Mouse (Mus musculus): ENCODE data around the gene Gosr2. TPM values are rescaled to one million over a fixed set of nuclear protein-coding genes. Genes with fewer than 3 reads are reported as not detected.
A peak's percentile ranks its signal among the peaks of the same experiment; 100 is the strongest.

Gene Gosr2
- polyA plus RNA-seq, 1 experiment from 2014 or later: 103 TPM

- Histone ChIP-seq H3K9ac (no peak overlapping the region), H3K4me3 (no peak overlapping the region), H3K4me1 (peaks cover 12% of the 10 kb centered on the region), H3K9me3 (no peaks in the 10 kb centered on the region), H3K27ac (no peak overlapping the region), H3K36me3 (no peaks in the 10 kb centered on the region), H3K27me3 (no peaks in the 10 kb centered on the region), H3K4me2 (replicated peaks) (no peak overlapping the region)
- ATAC-seq (ENCODE audit: low FRiP score, low read depth): no peak
- 80% methylated on average over 5 of the region's 5 CpGs for WGBS
Observed at GRCm38 (mm10) chr11:103719436-103719835, 21.7 kb upstream of the Gosr2 start.

GRCm38 (mm10) chr11:103716971-103717370 is 19.3 kb upstream of the Gosr2 start:
- no peak overlapping the region for H3K4me2 ChIP-seq (replicated peaks)
- no peaks in the 10 kb centered on the region for H3K36me3 ChIP-seq
- no peak overlapping the region for H3K27ac ChIP-seq
- H3K9me3 ChIP-seq: no peaks in the 10 kb centered on the region
- H3K9ac ChIP-seq: no peak overlapping the region
- H3K4me1 ChIP-seq: peaks cover 8% of the 10 kb centered on the region
- WGBS: 58% methylated on average over 9 of the region's 9 CpGs
- no peak overlapping the region for H3K4me3 ChIP-seq
- no peak for ATAC-seq (ENCODE audit: low FRiP score, low read depth)
- H3K27me3 ChIP-seq: no peaks in the 10 kb centered on the region

- Histone ChIP-seq H3K4me2 (replicated peaks) (no peak overlapping the region), H3K27me3 (0 out of 2 replicates have a peak, but pooled peaks cover 4% of the 10 kb centered on the region), H3K9me3 (no peaks in the 10 kb centered on the region), H3K4me3 (no peak overlapping the region), H3K4me1 (peaks cover 5% of the 10 kb centered on the region; the same call in 1 of the 2 replicates), H3K36me3 (no peaks in the 10 kb centered on the region), H3K9ac (no peak overlapping the region), H3K27ac (no peak overlapping the region)
- no peak for ATAC-seq (ENCODE audit: low FRiP score, low read depth)
- WGBS: 79% methylated on average over 2 of the region's 2 CpGs
Observed at GRCm38 (mm10) chr11:103714074-103714473, 16.4 kb upstream of the Gosr2 start.

- H3K9me3 ChIP-seq: no peaks in the 10 kb centered on the region
- H3K27ac ChIP-seq: no peak overlapping the region
- no peak overlapping the region for H3K4me2 ChIP-seq (replicated peaks)
- WGBS: 35% methylated on average over 28 of the region's 28 CpGs
- no peak for ATAC-seq (ENCODE audit: low FRiP score, low read depth)
- H3K9ac ChIP-seq: no peak overlapping the region
- no peak overlapping the region for H3K4me3 ChIP-seq
- H3K27me3 ChIP-seq: 0 out of 2 replicates have a peak, but pooled peaks cover 4% of the 10 kb centered on the region
- no peaks in the 10 kb centered on the region for H3K36me3 ChIP-seq
- peaks cover 5% of the 10 kb centered on the region; the same call in 1 of the 2 replicates for H3K4me1 ChIP-seq
Observed at GRCm38 (mm10) chr11:103711851-103712587, 14.3 kb upstream of the Gosr2 start.

GRCm38 (mm10) chr11:103709982-103710381 is 12.3 kb upstream of the Gosr2 start:
- Histone ChIP-seq H3K27ac (no peak overlapping the region), H3K9me3 (no peaks in the 10 kb centered on the region), H3K27me3 (0 out of 2 replicates have a peak, but pooled peaks cover 4% of the 10 kb centered on the region), H3K4me3 (no peak overlapping the region), H3K4me2 (replicated peaks) (no peak overlapping the region), H3K9ac (no peak overlapping the region), H3K4me1 (peaks cover 5% of the 10 kb centered on the region; the same call in 1 of the 2 replicates), H3K36me3 (no peaks in the 10 kb centered on the region)
- ATAC-seq (ENCODE audit: low FRiP score, low read depth): no peak
- WGBS: 76% methylated on average over 1 of the region's 1 CpGs

GRCm38 (mm10) chr11:103707005-103707404 is 9.3 kb upstream of the Gosr2 start:
- no peaks in the 10 kb centered on the region for H3K9me3 ChIP-seq
- WGBS: 54% methylated on average over 8 of the region's 8 CpGs
- H3K4me3 ChIP-seq: no peak overlapping the region
- peaks cover 5% of the 10 kb centered on the region; the same call in 1 of the 2 replicates for H3K4me1 ChIP-seq
- H3K27me3 ChIP-seq: 0 out of 2 replicates have a peak, but pooled peaks cover 4% of the 10 kb centered on the region
- no peak overlapping the region for H3K9ac ChIP-seq
- H3K36me3 ChIP-seq: no peaks in the 10 kb centered on the region
- no peak overlapping the region for H3K27ac ChIP-seq
- no peak overlapping the region for H3K4me2 ChIP-seq (replicated peaks)
- ATAC-seq (ENCODE audit: low FRiP score, low read depth): no peak

- 76% methylated on average over 2 of the region's 2 CpGs for WGBS
Observed at GRCm38 (mm10) chr11:103698226-103698625, 528 bp upstream of the Gosr2 start.

GRCm38 (mm10) chr11:103696851-103697564 is 690 bp downstream of the Gosr2 start:
- Histone ChIP-seq H3K27me3 (no peaks in the 10 kb centered on the region), H3K4me2 (replicated peaks) (peak overlapping the region; percentile 66), H3K4me1 (peaks cover 17% of the 10 kb centered on the region), H3K27ac (peak overlapping the region; percentile 96), H3K4me3 (peak overlapping the region; percentile 98), H3K36me3 (peaks cover 6% of the 10 kb centered on the region; the same call in 1 of the 2 replicates), H3K9ac (peak overlapping the region; percentile 91), H3K9me3 (no peaks in the 10 kb centered on the region)
- WGBS: 2% methylated on average over 18 of the region's 18 CpGs
- ATAC-seq (ENCODE audit: low FRiP score, low read depth): no peak

More at GRCm38 (mm10) chr11:103698226-103698625, 528 bp upstream of the Gosr2 start:
- Histone ChIP-seq H3K27ac (peak overlapping the region; percentile 96), H3K4me3 (peak overlapping the region; percentile 98), H3K27me3 (no peaks in the 10 kb centered on the region), H3K4me2 (replicated peaks) (peak overlapping the region; percentile 66), H3K36me3 (0 out of 2 replicates have a peak, but pooled peaks cover 3% of the 10 kb centered on the region), H3K4me1 (peaks cover 17% of the 10 kb centered on the region), H3K9ac (peak overlapping the region; percentile 91), H3K9me3 (no peaks in the 10 kb centered on the region)
- ATAC-seq (ENCODE audit: low FRiP score, low read depth): no peak

- Histone ChIP-seq H3K4me2 (replicated peaks) (no peak overlapping the region), H3K4me3 (no peak overlapping the region), H3K9me3 (no peaks in the 10 kb centered on the region), H3K4me1 (peaks cover 13% of the 10 kb centered on the region), H3K27me3 (no peaks in the 10 kb centered on the region), H3K27ac (no peak overlapping the region), H3K9ac (no peak overlapping the region), H3K36me3 (peaks cover 18% of the 10 kb centered on the region)
- 50% methylated on average over 1 of the region's 1 CpGs for WGBS
- ATAC-seq (ENCODE audit: low FRiP score, low read depth): no peak
Observed at GRCm38 (mm10) chr11:103693241-103693640, 4.5 kb downstream of the Gosr2 start.

GRCm38 (mm10) chr11:103691036-103691435 is 6.7 kb downstream of the Gosr2 start:
- no peaks in the 10 kb centered on the region for H3K27me3 ChIP-seq
- no peak overlapping the region for H3K4me2 ChIP-seq (replicated peaks)
- H3K4me3 ChIP-seq: no peak overlapping the region
- 89% methylated on average over 1 of the region's 1 CpGs for WGBS
- no peak overlapping the region for H3K27ac ChIP-seq
- no peak overlapping the region for H3K9ac ChIP-seq
- peaks cover 37% of the 10 kb centered on the region for H3K36me3 ChIP-seq
- no peaks in the 10 kb centered on the region for H3K9me3 ChIP-seq
- no peak for ATAC-seq (ENCODE audit: low FRiP score, low read depth)
- H3K4me1 ChIP-seq: peaks cover 6% of the 10 kb centered on the region

GRCm38 (mm10) chr11:103688980-103689378 is 8.7 kb downstream of the Gosr2 start:
- Histone ChIP-seq H3K27me3 (no peaks in the 10 kb centered on the region), H3K4me2 (replicated peaks) (no peak overlapping the region), H3K4me3 (no peak overlapping the region), H3K9ac (no peak overlapping the region), H3K27ac (no peak overlapping the region), H3K36me3 (peaks cover 55% of the 10 kb centered on the region), H3K9me3 (no peaks in the 10 kb centered on the region), H3K4me1 (no peaks in the 10 kb centered on the region)
- 18% methylated on average over 3 of the region's 3 CpGs for WGBS
- ATAC-seq (ENCODE audit: low FRiP score, low read depth): no peak

GRCm38 (mm10) chr11:103688271-103688979 is 9.3 kb downstream of the Gosr2 start:
- H3K27ac ChIP-seq: no peak overlapping the region
- ATAC-seq (ENCODE audit: low FRiP score, low read depth): no peak
- no peak overlapping the region for H3K4me3 ChIP-seq
- peaks cover 60% of the 10 kb centered on the region for H3K36me3 ChIP-seq
- H3K9ac ChIP-seq: no peak overlapping the region
- H3K9me3 ChIP-seq: no peaks in the 10 kb centered on the region
- no peaks in the 10 kb centered on the region for H3K27me3 ChIP-seq
- H3K4me1 ChIP-seq: no peaks in the 10 kb centered on the region
- no peak overlapping the region for H3K4me2 ChIP-seq (replicated peaks)
- 61% methylated on average over 6 of the region's 6 CpGs for WGBS

Data from limb, embryonic 13.5 days (tissue).